Mouse (Mus musculus): ENCODE results near the gene 0610012G03Rik. TPM values are rescaled to one million over a fixed set of nuclear protein-coding genes. Genes with fewer than 3 reads are reported as not detected.

The 0610012G03Rik gene
- polyA plus RNA-seq, 1 experiment = 37.6 TPM

- Histone ChIP-seq H3K4me1 (ENCODE audit: control insufficient read depth, insufficient read depth, insufficient read length) (no peaks in the 10 kb centered on the region), H3K27me3 (ENCODE audit: control insufficient read depth, insufficient read depth, low read length) (0 out of 2 replicates have a peak, but pooled peaks cover 2% of the 10 kb centered on the region), H3K36me3 (ENCODE audit: control insufficient read depth, insufficient read depth, low read length) (no peaks in the 10 kb centered on the region), H3K27ac (ENCODE audit: insufficient read depth, low read length) (no peak overlapping the region), H3K4me3 (ENCODE audit: extremely low read depth, insufficient read depth, insufficient read length) (no peak overlapping the region)
- no peak for TF ChIP-seq POLR2A (IDR thresholded peaks at IDR 0.05; ENCODE audit: low read depth, low read length)
- no peak for TF ChIP-seq CTCF (IDR thresholded peaks at IDR 0.05; ENCODE audit: extremely low read depth, insufficient read depth, insufficient read length, insufficient replicate concordance)
- 61% methylated on average over 20 of the region's 20 CpGs for WGBS
- no peak for DNase-seq (ENCODE audit: low read depth in 1 of 2, low spot score in 2 of 2)
Observed at GRCm38 (mm10) chr16:31905891-31906825, 42.1 kb downstream of the 0610012G03Rik start.

GRCm38 (mm10) chr16:31905331-31905730 lies 43.0 kb downstream of the 0610012G03Rik start:
- H3K4me1 ChIP-seq (ENCODE audit: control insufficient read depth, insufficient read depth, insufficient read length) = no peaks in the 10 kb centered on the region
- WGBS = 77% methylated on average over 4 of the region's 4 CpGs
- no peaks in the 10 kb centered on the region for H3K36me3 ChIP-seq (ENCODE audit: control insufficient read depth, insufficient read depth, low read length)
- DNase-seq (ENCODE audit: low read depth in 1 of 2, low spot score in 2 of 2) = no peak
- H3K4me3 ChIP-seq (ENCODE audit: extremely low read depth, insufficient read depth, insufficient read length) = no peak overlapping the region
- no peak overlapping the region for H3K27ac ChIP-seq (ENCODE audit: insufficient read depth, low read length)
- TF ChIP-seq POLR2A (IDR thresholded peaks at IDR 0.05; ENCODE audit: low read depth, low read length) (no peak), CTCF (IDR thresholded peaks at IDR 0.05; ENCODE audit: extremely low read depth, insufficient read depth, insufficient read length, insufficient replicate concordance) (no peak)
- 0 out of 2 replicates have a peak, but pooled peaks cover 2% of the 10 kb centered on the region for H3K27me3 ChIP-seq (ENCODE audit: control insufficient read depth, insufficient read depth, low read length)

GRCm38 (mm10) chr16:31903239-31903638 lies 45.1 kb downstream of the 0610012G03Rik start:
- Histone ChIP-seq H3K27ac (ENCODE audit: insufficient read depth, low read length) (no peak overlapping the region), H3K27me3 (ENCODE audit: control insufficient read depth, insufficient read depth, low read length) (0 out of 2 replicates have a peak, but pooled peaks cover 2% of the 10 kb centered on the region), H3K4me1 (ENCODE audit: control insufficient read depth, insufficient read depth, insufficient read length) (no peaks in the 10 kb centered on the region), H3K4me3 (ENCODE audit: extremely low read depth, insufficient read depth, insufficient read length) (no peak overlapping the region), H3K36me3 (ENCODE audit: control insufficient read depth, insufficient read depth, low read length) (no peaks in the 10 kb centered on the region)
- DNase-seq (ENCODE audit: low read depth in 1 of 2, low spot score in 2 of 2) = no peak
- 92% methylated on average over 8 of the region's 8 CpGs for WGBS
- no peak for TF ChIP-seq POLR2A (IDR thresholded peaks at IDR 0.05; ENCODE audit: low read depth, low read length)
- no peak for TF ChIP-seq CTCF (IDR thresholded peaks at IDR 0.05; ENCODE audit: extremely low read depth, insufficient read depth, insufficient read length, insufficient replicate concordance)

GRCm38 (mm10) chr16:31901886-31902285 lies 46.4 kb downstream of the 0610012G03Rik start:
- H3K27me3 ChIP-seq (ENCODE audit: control insufficient read depth, insufficient read depth, low read length) = 0 out of 2 replicates have a peak, but pooled peaks cover 2% of the 10 kb centered on the region
- H3K4me3 ChIP-seq (ENCODE audit: extremely low read depth, insufficient read depth, insufficient read length) = no peak overlapping the region
- TF ChIP-seq POLR2A (IDR thresholded peaks at IDR 0.05; ENCODE audit: low read depth, low read length) (no peak), CTCF (IDR thresholded peaks at IDR 0.05; ENCODE audit: extremely low read depth, insufficient read depth, insufficient read length, insufficient replicate concordance) (no peak)
- no peak overlapping the region for H3K27ac ChIP-seq (ENCODE audit: insufficient read depth, low read length)
- H3K4me1 ChIP-seq (ENCODE audit: control insufficient read depth, insufficient read depth, insufficient read length) = peaks cover 2% of the 10 kb centered on the region; the same call in 1 of the 2 replicates
- H3K36me3 ChIP-seq (ENCODE audit: control insufficient read depth, insufficient read depth, low read length) = no peaks in the 10 kb centered on the region
- WGBS = 93% methylated on average over 1 of the region's 1 CpGs
- no peak for DNase-seq (ENCODE audit: low read depth in 1 of 2, low spot score in 2 of 2)

GRCm38 (mm10) chr16:31898546-31899326 lies 49.6 kb downstream of the 0610012G03Rik start:
- TF ChIP-seq CTCF (IDR thresholded peaks at IDR 0.05; ENCODE audit: extremely low read depth, insufficient read depth, insufficient read length, insufficient replicate concordance) (no peak), POLR2A (IDR thresholded peaks at IDR 0.05; ENCODE audit: low read depth, low read length) (no peak)
- DNase-seq (ENCODE audit: low read depth in 1 of 2, low spot score in 2 of 2) = no peak
- H3K27ac ChIP-seq (ENCODE audit: insufficient read depth, low read length) = no peak overlapping the region
- no peaks in the 10 kb centered on the region for H3K27me3 ChIP-seq (ENCODE audit: control insufficient read depth, insufficient read depth, low read length)
- H3K4me3 ChIP-seq (ENCODE audit: extremely low read depth, insufficient read depth, insufficient read length) = no peak overlapping the region
- no peaks in the 10 kb centered on the region for H3K36me3 ChIP-seq (ENCODE audit: control insufficient read depth, insufficient read depth, low read length)
- WGBS = 93% methylated on average over 18 of the region's 18 CpGs
- peaks cover 2% of the 10 kb centered on the region; the same call in 1 of the 2 replicates for H3K4me1 ChIP-seq (ENCODE audit: control insufficient read depth, insufficient read depth, insufficient read length)

Other genes with a start within 250 kb of the 0610012G03Rik start
- gene Meltf, start 69.7 kb downstream of the 0610012G03Rik start, polyA plus RNA-seq (2012; rRNA removed) = 0.07 and 0.09 TPM in 2 replicates
- gene Pigz, start 14.6 kb downstream of the 0610012G03Rik start, polyA plus RNA-seq (2012; rRNA removed) = 6.9 and 7.8 TPM in 2 replicates
- 3.3 and 5.9 TPM in 2 replicates for gene Ncbp2, start within 50 bp of the 0610012G03Rik start, polyA plus RNA-seq (2012; rRNA removed)
- gene Senp5, start 54.8 kb upstream of the 0610012G03Rik start, polyA plus RNA-seq (2012; rRNA removed) = 2.6 and 3.0 TPM in 2 replicates
- gene Pak2, start 130.8 kb upstream of the 0610012G03Rik start, polyA plus RNA-seq (2012; rRNA removed) = 16.8 and 18.8 TPM in 2 replicates
- 18.1 and 22.7 TPM in 2 replicates for gene Pigx, start 151.2 kb upstream of the 0610012G03Rik start, polyA plus RNA-seq (2012; rRNA removed)
- 4.2 and 4.7 TPM in 2 replicates for gene Cep19, start 151.3 kb upstream of the 0610012G03Rik start, polyA plus RNA-seq (2012; rRNA removed)
- 105 and 133 TPM in 2 replicates for gene Nrros, start 217.1 kb upstream of the 0610012G03Rik start, polyA plus RNA-seq (2012; rRNA removed)
- gene Bex6, start 231.3 kb upstream of the 0610012G03Rik start, polyA plus RNA-seq (2012; rRNA removed) = 0.85 and 1.5 TPM in 2 replicates